Mouse (Mus musculus) heart, embryonic 14.5 days (tissue): ENCODE results near the gene Gm20547. TPM values are rescaled to one million over a fixed set of nuclear protein-coding genes. Genes with fewer than 3 reads are reported as not detected.

ENCODE experiments used
- ATAC-seq: fragments of 200-750 bp; cut with Nextera tagmentation; 2 replicates; pipeline ENCODE4 v1.8.0; 2017; ENCODE audit warnings: low read depth, moderate TSS enrichment; ENCODE audit not compliant: insufficient number of reproducible peaks, insufficient read depth, low FRiP score
- H3K27ac ChIP-seq, 2 experiments: fragments of 200-500 bp in 1 of 2; fragments of 300-500 bp in 1 of 2; sonication (generic) in 1 of 2; replicated peaks in 1 of 2; 2 replicates each; pipeline ENCODE4 v1.5.1; 2012 to 2014; ENCODE audit warnings: low read depth in 2 of 2, low read length in 2 of 2, control low read depth in 1 of 2, mild to moderate bottlenecking in 1 of 2, mixed read lengths in 1 of 2; ENCODE audit not compliant: control insufficient read depth in 1 of 2, insufficient read depth in 1 of 2
- H3K27me3 ChIP-seq: fragments of 300-500 bp; sonication (generic); 2 replicates; pipeline ENCODE4 v1.6.1; 2014; ENCODE audit warnings: mild to moderate bottlenecking, low read length, control low read depth; ENCODE audit not compliant: control insufficient read depth, insufficient read depth
- H3K36me3 ChIP-seq: fragments of 300-500 bp; sonication (generic); 2 replicates; pipeline ENCODE4 v1.6.1; 2014; ENCODE audit warnings: mild to moderate bottlenecking, control low read depth, low read length, mixed read lengths; ENCODE audit not compliant: control insufficient read depth, insufficient read depth
- H3K4me1 ChIP-seq, 2 experiments: fragments of 200-500 bp in 1 of 2; fragments of 300-500 bp in 1 of 2; sonication (generic) in 1 of 2; 2 replicates each; pipeline ENCODE4 v1.6.1; 2012 to 2014; ENCODE audit warnings: low read length in 2 of 2, control low read depth in 1 of 2, mixed read lengths in 1 of 2; ENCODE audit not compliant: control insufficient read depth in 2 of 2, insufficient read depth in 2 of 2
- H3K4me2 ChIP-seq: fragments of 300-500 bp; sonication (generic); 2 replicates; pipeline ENCODE4 v1.6.1; 2014; ENCODE audit warnings: mild to moderate bottlenecking, low read length
- H3K4me3 ChIP-seq, 2 experiments: fragments of 200-500 bp in 1 of 2; fragments of 300-500 bp in 1 of 2; sonication (generic) in 1 of 2; 2 replicates each; pipeline ENCODE4 v1.5.1; 2012 to 2014; ENCODE audit warnings: low read length in 2 of 2, mild to moderate bottlenecking in 2 of 2, control low read depth in 1 of 2, low read depth in 1 of 2, moderate library complexity in 1 of 2; ENCODE audit not compliant: control insufficient read depth in 1 of 2, insufficient read depth in 1 of 2
- H3K9ac ChIP-seq: fragments of 300-500 bp; sonication (generic); 2 replicates; pipeline ENCODE4 v1.6.1; 2014; ENCODE audit warnings: mild to moderate bottlenecking, low read length
- H3K9me3 ChIP-seq: fragments of 300-500 bp; sonication (generic); 2 replicates; pipeline ENCODE4 v1.6.1; 2016; ENCODE audit warnings: low read length, control low read depth; ENCODE audit not compliant: control insufficient read depth
- WGBS: fragments of 180-500 bp; shearing (Covaris S2); extraction: QIAGEN DNeasy Blood & Tissue Kit; methylation state at CpG from one replicate; pipeline ENCODE4 v1.1.7; 2014; 5-methylcytosine and 5-hydroxymethylcytosine counted together
- polyA plus RNA-seq: library from polyadenylated mRNA; unstranded; fragments of >200 nt; fragmentation: Nextera tagmentation; extraction: Ambion mirVana; gene quantifications from 2 replicates; pipeline ENCODE4 v1.2.1, GENCODE M21; 2014

Gene Gm20547
- polyA plus RNA-seq, 1 experiment from 2014 or later: not detected

GRCm38 (mm10) chr17:34862416-34863081, 19.3 kb downstream of the Gm20547 start, which contains the start of gene Cfb:
Cfb (minus strand) TSS chr17:34862518.
- ATAC-seq: no peak
- WGBS: 61% methylated on average over 8 of the region's 8 CpGs
- H3K36me3 ChIP-seq: peaks cover 2% of the 10 kb centered on the region
- no peak within 1 kb of the TSS for H3K4me2 ChIP-seq
- no peak within 1 kb of the TSS for H3K9ac ChIP-seq
- H3K9me3 ChIP-seq: no peaks in the 10 kb centered on the region
- peaks cover 10% of the 10 kb centered on the region; the same call in 1 of the 2 replicates for H3K27me3 ChIP-seq
- no peak within 1 kb of the TSS for H3K27ac ChIP-seq
- no peak within 1 kb of the TSS for H3K4me3 ChIP-seq
- no peaks in the 10 kb centered on the region for H3K4me1 ChIP-seq

DNA sequence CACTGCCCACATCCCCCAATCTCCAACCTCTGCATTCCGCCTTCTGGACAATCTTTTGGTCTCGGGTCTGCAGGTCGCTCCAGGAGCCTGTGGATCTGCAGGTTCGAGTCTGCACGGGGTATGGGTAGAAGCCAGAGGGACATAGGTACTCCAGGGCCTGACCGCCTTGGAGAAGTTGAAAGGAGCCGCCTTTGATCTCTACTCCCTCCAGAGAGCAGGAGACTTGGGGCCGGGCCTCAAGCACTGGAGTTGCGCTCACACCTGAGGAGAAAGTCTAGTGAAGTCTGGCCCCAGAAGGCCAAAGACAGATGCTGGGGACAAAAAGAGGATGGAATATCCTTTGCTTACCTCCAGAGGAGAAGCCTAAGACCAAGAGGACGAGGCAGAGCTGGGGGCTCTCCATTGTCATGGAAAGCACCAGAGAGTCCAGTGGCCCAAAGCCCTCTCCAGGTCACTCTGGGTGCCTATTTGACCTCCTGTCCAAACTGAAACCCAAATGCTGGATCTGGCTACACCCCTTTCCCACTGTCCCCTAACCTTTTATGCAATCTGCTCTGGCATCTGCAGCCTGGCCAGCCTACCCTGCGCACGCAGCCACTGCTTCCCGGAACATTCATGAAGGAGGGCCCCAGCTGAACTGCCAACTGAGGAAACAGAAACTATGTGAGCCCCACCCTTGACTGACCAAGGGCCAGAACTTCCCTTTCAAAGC, 20.0 kb downstream of the Gm20547 start:
- Histone ChIP-seq H3K4me3 (no peak overlapping the region), H3K9me3 (no peaks in the 10 kb centered on the region), H3K27ac (no peak overlapping the region), H3K9ac (no peak overlapping the region), H3K4me2 (no peak overlapping the region), H3K36me3 (peaks cover 9% of the 10 kb centered on the region), H3K4me1 (no peaks in the 10 kb centered on the region), H3K27me3 (peaks cover 10% of the 10 kb centered on the region; the same call in 1 of the 2 replicates)
- no peak for ATAC-seq
- WGBS: 57% methylated on average over 13 of the region's 13 CpGs

DNA sequence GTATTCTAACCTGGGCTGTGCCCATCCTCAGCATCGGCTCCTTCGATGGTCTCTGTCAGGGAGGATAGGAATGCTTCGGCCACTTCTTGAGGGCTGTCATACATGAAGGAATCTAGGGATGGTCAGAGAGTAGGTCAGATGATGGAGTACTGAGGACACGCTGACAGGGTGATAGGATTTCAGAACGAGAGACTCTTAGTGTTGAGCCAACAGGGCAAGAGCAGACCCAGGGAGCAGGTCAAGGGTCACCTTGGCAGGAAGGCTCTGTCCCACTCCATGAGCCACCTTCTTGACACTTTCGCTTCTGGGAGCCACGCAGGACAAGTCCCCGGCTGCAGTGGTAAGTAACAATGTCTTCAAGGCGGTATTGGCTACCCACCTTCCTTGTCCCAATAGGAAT, 21.3 kb downstream of the Gm20547 start:
- no peak for ATAC-seq
- WGBS: 71% methylated on average over 9 of the region's 9 CpGs
- Histone ChIP-seq H3K27me3 (peaks cover 10% of the 10 kb centered on the region; the same call in 1 of the 2 replicates), H3K9me3 (no peaks in the 10 kb centered on the region), H3K4me3 (no peak overlapping the region), H3K9ac (no peak overlapping the region), H3K36me3 (peaks cover 21% of the 10 kb centered on the region), H3K4me1 (no peaks in the 10 kb centered on the region), H3K27ac (no peak overlapping the region), H3K4me2 (no peak overlapping the region)

GRCm38 (mm10) chr17:34858670-34859069, 23.2 kb downstream of the Gm20547 start:
- H3K4me1 ChIP-seq: no peaks in the 10 kb centered on the region
- H3K27ac ChIP-seq: no peak overlapping the region
- H3K4me2 ChIP-seq: no peak overlapping the region
- H3K27me3 ChIP-seq: peaks cover 10% of the 10 kb centered on the region; the same call in 1 of the 2 replicates
- peaks cover 40% of the 10 kb centered on the region for H3K36me3 ChIP-seq
- WGBS: 75% methylated on average over 4 of the region's 4 CpGs
- no peak overlapping the region for H3K9ac ChIP-seq
- H3K4me3 ChIP-seq: no peak overlapping the region
- no peaks in the 10 kb centered on the region for H3K9me3 ChIP-seq
- ATAC-seq: no peak

DNA sequence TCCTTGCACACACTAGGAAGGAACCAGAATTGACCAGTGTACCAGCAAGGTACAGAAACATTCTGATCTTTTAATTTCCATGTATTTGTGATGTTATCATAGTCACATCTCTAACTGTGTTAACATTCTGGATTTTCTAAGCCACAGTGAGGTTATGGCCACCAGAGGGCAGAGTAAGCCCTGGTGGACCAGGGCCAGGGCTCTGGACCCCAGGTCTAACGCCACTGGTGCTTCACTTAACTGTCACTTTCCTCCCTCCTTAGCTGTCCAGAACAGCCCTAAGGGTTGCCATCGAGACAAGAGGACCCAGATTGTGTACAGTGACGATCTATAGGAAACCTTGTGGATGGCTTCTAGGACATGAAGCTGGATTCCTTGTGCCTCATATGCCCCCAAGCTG, 26.0 kb downstream of the Gm20547 start:
- Histone ChIP-seq H3K4me2 (no peak overlapping the region), H3K9me3 (no peaks in the 10 kb centered on the region), H3K4me3 (no peak overlapping the region), H3K36me3 (peaks cover 56% of the 10 kb centered on the region), H3K9ac (no peak overlapping the region), H3K27ac (no peak overlapping the region), H3K27me3 (no peaks in the 10 kb centered on the region), H3K4me1 (peaks cover 3 to 8% of the 10 kb centered on the region in 2 experiments)
- WGBS: 29% methylated on average over 3 of the region's 3 CpGs
- no peak for ATAC-seq

- Histone ChIP-seq H3K4me3 (no peak overlapping the region), H3K9me3 (no peaks in the 10 kb centered on the region), H3K4me2 (no peak overlapping the region), H3K27ac (no peak overlapping the region), H3K27me3 (no peaks in the 10 kb centered on the region), H3K9ac (no peak overlapping the region), H3K4me1 (peaks cover 5 to 11% of the 10 kb centered on the region in 2 experiments), H3K36me3 (peaks cover 56% of the 10 kb centered on the region)
- WGBS: 74% methylated on average over 3 of the region's 3 CpGs
- no peak for ATAC-seq
Measured at GRCm38 (mm10) chr17:34854761-34855160, 27.1 kb downstream of the Gm20547 start.

GRCm38 (mm10) chr17:34853511-34853910, 28.3 kb downstream of the Gm20547 start:
- peaks cover 5 to 16% of the 10 kb centered on the region in 2 experiments for H3K4me1 ChIP-seq
- ATAC-seq: no peak
- H3K9me3 ChIP-seq: no peaks in the 10 kb centered on the region
- H3K27me3 ChIP-seq: no peaks in the 10 kb centered on the region
- H3K4me2 ChIP-seq: no peak overlapping the region
- H3K9ac ChIP-seq: no peak overlapping the region
- peaks cover 56% of the 10 kb centered on the region for H3K36me3 ChIP-seq
- H3K27ac ChIP-seq: no peak overlapping the region
- H3K4me3 ChIP-seq: no peak overlapping the region
- WGBS: 80% methylated on average over 8 of the region's 8 CpGs
